Mouse (Mus musculus): Measurements from ENCODE around the gene Reps2. TPM values are rescaled to one million over a fixed set of nuclear protein-coding genes. Genes with fewer than 3 reads are reported as not detected.

The Reps2 gene
- total and polyA plus RNA-seq, 2 experiments from 2014 or later: 0.07 to 0.42 TPM

DNA sequence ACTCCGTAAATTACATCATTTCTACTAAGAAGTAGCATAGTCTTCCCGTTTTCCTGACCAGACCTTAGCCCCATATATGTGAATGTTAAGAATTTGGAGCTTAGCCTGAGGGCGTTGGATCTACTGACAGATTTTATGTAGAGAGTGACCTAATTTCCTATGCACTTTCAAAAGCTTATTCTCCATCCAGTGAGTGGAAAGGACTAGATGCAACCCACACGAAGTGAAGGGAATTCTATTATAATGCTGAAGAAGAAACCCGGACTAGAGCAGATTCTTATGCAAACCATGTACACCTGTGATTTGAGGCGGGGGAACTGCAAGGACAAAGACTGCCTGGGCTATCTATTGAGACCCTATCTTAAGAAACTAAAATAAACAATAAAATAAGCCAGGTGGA is 195.5 kb downstream of the Reps2 start:
- Histone ChIP-seq H3K36me3 (replicated peaks; ENCODE audit: control insufficient read depth, insufficient read depth, low read length) (no peaks in the 10 kb centered on the region), H3K9me3 (replicated peaks; ENCODE audit: control insufficient read depth, low read length) (no peaks in the 10 kb centered on the region; the same call in 1 of the 2 replicates), H3K4me2 (ENCODE audit: low read depth, low read length) (no peak overlapping the region), H3K9ac (replicated peaks; ENCODE audit: low read depth, low read length) (no peak overlapping the region), H3K27ac (ENCODE audit: low read depth) (no peak overlapping the region), H3K4me3 (ENCODE audit: low read depth, low read length) (no peak overlapping the region), H3K4me1 (ENCODE audit: control insufficient read depth, insufficient read depth) (no peaks in the 10 kb centered on the region), H3K27me3 (ENCODE audit: control insufficient read depth, insufficient read depth, low read length) (no peaks in the 10 kb centered on the region)
- DNase-seq (ENCODE audit: low spot score) (no peak), ATAC-seq (ENCODE audit: insufficient read depth, low read depth) (no peak)
- TF ChIP-seq EP300 (IDR thresholded peaks at IDR 0.05; ENCODE audit: low read depth) (no peak), CTCF (IDR thresholded peaks at IDR 0.05; ENCODE audit: low read depth) (no peak)
- WGBS: 65% methylated on average over 6 of the region's 6 CpGs

DNA sequence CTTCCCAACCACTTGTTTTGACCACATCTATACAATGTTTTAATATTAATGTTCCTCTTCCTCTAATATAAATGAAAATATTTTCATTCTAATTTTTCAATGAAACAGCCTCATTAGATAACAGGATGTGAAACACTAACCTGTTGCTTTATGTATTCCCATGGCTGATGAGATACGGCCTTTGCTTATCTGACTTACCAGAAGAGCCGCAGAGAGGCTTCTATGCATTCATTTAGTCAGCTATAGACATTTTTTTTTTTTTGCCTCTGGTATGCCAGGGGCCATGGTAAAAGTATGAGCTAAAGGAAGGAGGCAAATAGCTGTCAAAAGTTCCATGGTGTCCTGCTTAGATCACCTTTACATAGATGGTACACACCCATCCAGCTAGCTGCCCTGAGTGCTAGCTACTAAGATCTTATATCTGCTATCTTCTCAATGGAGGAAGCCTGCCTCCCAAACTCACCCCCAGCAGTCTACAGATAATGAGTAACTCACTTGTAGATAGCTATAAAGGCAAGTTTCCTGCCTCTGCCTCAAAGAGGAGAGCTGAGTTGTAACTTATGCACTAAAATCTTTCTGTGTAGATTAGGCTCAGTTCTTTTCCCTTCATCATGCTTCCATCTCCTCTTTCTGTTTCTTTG is 196.7 kb downstream of the Reps2 start:
- no peaks in the 10 kb centered on the region for H3K27me3 ChIP-seq (ENCODE audit: control insufficient read depth, insufficient read depth, low read length)
- no peak overlapping the region for H3K9ac ChIP-seq (replicated peaks; ENCODE audit: low read depth, low read length)
- ATAC-seq (ENCODE audit: insufficient read depth, low read depth) (no peak), DNase-seq (ENCODE audit: low spot score) (no peak)
- no peak overlapping the region for H3K4me3 ChIP-seq (ENCODE audit: low read depth, low read length)
- H3K27ac ChIP-seq (ENCODE audit: low read depth): no peak overlapping the region
- H3K9me3 ChIP-seq (replicated peaks; ENCODE audit: control insufficient read depth, low read length): no peaks in the 10 kb centered on the region; the same call in 1 of the 2 replicates
- TF ChIP-seq CTCF (IDR thresholded peaks at IDR 0.05; ENCODE audit: low read depth) (no peak), EP300 (IDR thresholded peaks at IDR 0.05; ENCODE audit: low read depth) (no peak)
- H3K4me1 ChIP-seq (ENCODE audit: control insufficient read depth, insufficient read depth): no peaks in the 10 kb centered on the region
- H3K36me3 ChIP-seq (replicated peaks; ENCODE audit: control insufficient read depth, insufficient read depth, low read length): no peaks in the 10 kb centered on the region
- 83% methylated on average over 2 of the region's 2 CpGs for WGBS
- no peak overlapping the region for H3K4me2 ChIP-seq (ENCODE audit: low read depth, low read length)

DNA sequence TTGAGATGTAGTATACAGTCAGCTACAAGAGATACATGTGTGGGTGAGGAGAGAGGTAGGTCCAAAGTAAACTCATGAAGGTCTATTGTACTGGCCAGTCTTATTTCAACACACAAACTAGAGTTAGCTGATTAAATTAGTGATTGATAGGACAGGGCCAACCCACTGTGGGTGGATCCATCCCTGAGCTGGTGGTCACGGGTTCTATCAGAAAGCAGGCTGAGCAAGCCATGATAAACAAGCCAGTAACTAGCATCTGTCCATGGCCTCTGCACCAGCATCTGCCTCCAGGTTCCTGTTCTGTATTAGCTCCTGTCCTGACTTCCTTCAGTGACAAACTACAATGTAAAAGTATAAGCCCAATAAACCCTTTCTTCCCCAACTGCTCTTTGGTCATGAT is 200.1 kb downstream of the Reps2 start:
- Histone ChIP-seq H3K9me3 (replicated peaks; ENCODE audit: control insufficient read depth, low read length) (no peaks in the 10 kb centered on the region; the same call in 1 of the 2 replicates), H3K9ac (replicated peaks; ENCODE audit: low read depth, low read length) (no peak overlapping the region), H3K27ac (ENCODE audit: low read depth) (no peak overlapping the region), H3K4me3 (ENCODE audit: low read depth, low read length) (no peak overlapping the region), H3K27me3 (ENCODE audit: control insufficient read depth, insufficient read depth, low read length) (no peaks in the 10 kb centered on the region), H3K4me2 (ENCODE audit: low read depth, low read length) (no peak overlapping the region), H3K36me3 (replicated peaks; ENCODE audit: control insufficient read depth, insufficient read depth, low read length) (no peaks in the 10 kb centered on the region), H3K4me1 (ENCODE audit: control insufficient read depth, insufficient read depth) (no peaks in the 10 kb centered on the region)
- DNase-seq (ENCODE audit: low spot score): no peak
- ATAC-seq (ENCODE audit: insufficient read depth, low read depth): no peak
- TF ChIP-seq EP300 (IDR thresholded peaks at IDR 0.05; ENCODE audit: low read depth): no peak
- TF ChIP-seq CTCF (IDR thresholded peaks at IDR 0.05; ENCODE audit: low read depth): no peak
- WGBS: 59% methylated on average over 1 of the region's 1 CpGs

- no peak overlapping the region for H3K4me3 ChIP-seq (ENCODE audit: low read depth, low read length)
- no peaks in the 10 kb centered on the region for H3K4me1 ChIP-seq (ENCODE audit: control insufficient read depth, insufficient read depth)
- no peaks in the 10 kb centered on the region; the same call in 1 of the 2 replicates for H3K9me3 ChIP-seq (replicated peaks; ENCODE audit: control insufficient read depth, low read length)
- H3K9ac ChIP-seq (replicated peaks; ENCODE audit: low read depth, low read length): no peak overlapping the region
- ATAC-seq (ENCODE audit: insufficient read depth, low read depth): no peak
- no peak overlapping the region for H3K27ac ChIP-seq (ENCODE audit: low read depth)
- WGBS: 62% methylated on average over 1 of the region's 1 CpGs
- no peak overlapping the region for H3K4me2 ChIP-seq (ENCODE audit: low read depth, low read length)
- H3K36me3 ChIP-seq (replicated peaks; ENCODE audit: control insufficient read depth, insufficient read depth, low read length): no peaks in the 10 kb centered on the region
- no peak for DNase-seq (ENCODE audit: low spot score)
- TF ChIP-seq CTCF (IDR thresholded peaks at IDR 0.05; ENCODE audit: low read depth) (no peak), EP300 (IDR thresholded peaks at IDR 0.05; ENCODE audit: low read depth) (no peak)
- no peaks in the 10 kb centered on the region for H3K27me3 ChIP-seq (ENCODE audit: control insufficient read depth, insufficient read depth, low read length)
Measured at GRCm38 (mm10) chrX:162442970-162443369, 200.5 kb downstream of the Reps2 start.

DNA sequence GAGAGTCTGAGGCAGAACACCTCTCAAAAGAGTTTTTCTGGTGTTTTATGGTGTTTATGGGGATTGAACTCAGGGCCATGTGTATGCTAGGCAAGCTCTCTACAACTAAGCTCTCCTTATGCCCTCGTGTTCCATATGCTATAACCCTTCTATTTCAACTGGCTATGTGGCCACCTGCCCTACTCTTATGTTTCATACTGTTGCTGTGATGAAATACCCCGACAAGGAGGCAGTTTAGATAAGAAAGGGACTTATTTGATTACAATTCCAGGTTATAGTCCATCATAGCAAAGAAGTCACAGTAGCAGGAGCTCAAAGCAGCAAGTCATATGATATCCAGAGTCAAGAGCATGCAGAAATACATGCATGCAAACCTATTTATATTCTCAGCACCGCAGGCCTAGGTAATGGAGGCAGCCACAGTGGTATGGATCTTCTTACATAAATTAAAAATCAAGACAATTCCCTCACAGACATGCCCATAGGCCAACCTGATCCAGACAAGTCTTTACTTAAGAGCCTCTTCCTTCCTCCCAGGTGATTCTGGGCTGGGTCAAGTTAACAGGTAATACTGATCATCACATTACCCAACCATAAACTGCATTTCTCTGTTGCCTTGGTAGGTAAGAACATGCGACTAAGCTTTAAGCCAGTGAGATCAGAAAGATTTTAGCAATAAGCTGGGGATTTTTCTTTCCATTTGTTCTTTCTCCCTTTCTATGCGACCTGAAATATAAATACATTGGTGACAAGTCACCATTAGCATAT is 210.5 kb downstream of the Reps2 start:
- WGBS: 68% methylated on average over 5 of the region's 5 CpGs
- no peaks in the 10 kb centered on the region for H3K36me3 ChIP-seq (replicated peaks; ENCODE audit: control insufficient read depth, insufficient read depth, low read length)
- no peak overlapping the region for H3K4me3 ChIP-seq (ENCODE audit: low read depth, low read length)
- TF ChIP-seq EP300 (IDR thresholded peaks at IDR 0.05; ENCODE audit: low read depth) (no peak), CTCF (IDR thresholded peaks at IDR 0.05; ENCODE audit: low read depth) (no peak)
- no peak overlapping the region for H3K4me2 ChIP-seq (ENCODE audit: low read depth, low read length)
- H3K9ac ChIP-seq (replicated peaks; ENCODE audit: low read depth, low read length): no peak overlapping the region
- no peak overlapping the region for H3K27ac ChIP-seq (ENCODE audit: low read depth)
- H3K4me1 ChIP-seq (ENCODE audit: control insufficient read depth, insufficient read depth): no peaks in the 10 kb centered on the region
- H3K9me3 ChIP-seq (replicated peaks; ENCODE audit: control insufficient read depth, low read length): no peaks in the 10 kb centered on the region
- DNase-seq (ENCODE audit: low spot score): no peak
- no peak for ATAC-seq (ENCODE audit: insufficient read depth, low read depth)
- H3K27me3 ChIP-seq (ENCODE audit: control insufficient read depth, insufficient read depth, low read length): no peaks in the 10 kb centered on the region

All from heart, postnatal 0 days (tissue).